Mouse (Mus musculus) embryonic facial prominence, embryonic 11.5 days (tissue): ENCODE data around the gene Fbxw28. TPM values are rescaled to one million over a fixed set of nuclear protein-coding genes. Genes with fewer than 3 reads are reported as not detected.
"Not testable (repeated sequence)": the region's sequence is repeated elsewhere in the genome, so short reads cannot be mapped to it uniquely, and the experiment has no call there.

ENCODE experiments used
- ATAC-seq: fragments of 200-750 bp; cut with Nextera tagmentation; replicated peaks from 2 replicates; pipeline ENCODE4 v1.8.0; 2017; ENCODE audit warnings: low read depth; ENCODE audit not compliant: insufficient number of reproducible peaks, low FRiP score, low TSS enrichment
- DNase-seq: peaks from one replicate; pipeline ENCODE4 v3.0.0-alpha.2; 2015; ENCODE audit warnings: low spot score
- H3K27ac ChIP-seq: fragments of 300-500 bp; sonication (generic); replicated peaks from 2 replicates; pipeline ENCODE4 v1.5.1; 2014; ENCODE audit warnings: mild to moderate bottlenecking, low read depth, low read length, control low read depth
- H3K27me3 ChIP-seq: fragments of 300-500 bp; sonication (generic); 2 replicates; pipeline ENCODE4 v1.6.1; 2014; ENCODE audit warnings: mild to moderate bottlenecking, low read length, moderate library complexity, mixed read lengths; ENCODE audit not compliant: control insufficient read depth, insufficient read depth
- H3K36me3 ChIP-seq: fragments of 300-500 bp; sonication (generic); replicated peaks from 2 replicates; pipeline ENCODE4 v1.6.1; 2014; ENCODE audit warnings: low read depth, mild to moderate bottlenecking, low read length, moderate library complexity, mixed read lengths; ENCODE audit not compliant: control insufficient read depth, insufficient read depth
- H3K4me1 ChIP-seq: fragments of 300-500 bp; sonication (generic); 2 replicates; pipeline ENCODE4 v1.6.1; 2014; ENCODE audit warnings: low read length, mixed read lengths; ENCODE audit not compliant: control insufficient read depth, insufficient read depth
- H3K4me2 ChIP-seq: fragments of 300-500 bp; sonication (generic); 2 replicates; pipeline ENCODE4 v1.6.1; 2014; ENCODE audit warnings: low read depth, mild to moderate bottlenecking, control low read depth, low read length, moderate library complexity
- H3K4me3 ChIP-seq: fragments of 300-500 bp; sonication (generic); 2 replicates; pipeline ENCODE4 v1.5.1; 2014; ENCODE audit warnings: low read depth, low read length, control low read depth
- H3K9ac ChIP-seq: fragments of 300-500 bp; sonication (generic); replicated peaks from 2 replicates; pipeline ENCODE4 v1.6.1; 2014; ENCODE audit warnings: mild to moderate bottlenecking, control low read depth, low read length
- H3K9me3 ChIP-seq: fragments of 300-500 bp; sonication (generic); replicated peaks from 2 replicates; pipeline ENCODE4 v1.6.1; 2016; ENCODE audit warnings: mild to moderate bottlenecking, low read length, inconsistent platforms, mixed read lengths; ENCODE audit not compliant: control insufficient read depth
- WGBS: fragments of 180-500 bp; shearing (Covaris S2); extraction: QIAGEN DNeasy Blood & Tissue Kit; methylation state at CpG from one replicate; pipeline ENCODE4 v1.1.7; 2014; 5-methylcytosine and 5-hydroxymethylcytosine counted together
- polyA plus RNA-seq: library from polyadenylated mRNA; unstranded; fragments of >200 nt; fragmentation: Nextera tagmentation; extraction: Ambion mirVana; gene quantifications from 2 replicates; pipeline ENCODE4 v1.2.1, GENCODE M21; 2014

Fbxw28 gene
- not detected in 2 replicates for polyA plus RNA-seq

- not testable (repeated sequence) for DNase-seq, H3K36me3 ChIP-seq
- no CpG with 5 or more reads among the region's 1 CpGs for WGBS
Measured at GRCm38 (mm10) chr9:109339559-109339958, at the start of gene Fbxw28. TSS of gene Fbxw28 (minus strand) at chr9:109339659.

GRCm38 (mm10) chr9:109287576-109287975, 51.9 kb downstream of the Fbxw28 start, which contains the start of gene Fbxw14:
TSS of gene Fbxw14 (minus strand) at chr9:109287676.
- H3K9ac ChIP-seq, H3K27ac ChIP-seq, H3K4me3 ChIP-seq, H3K4me2 ChIP-seq, H3K4me1 ChIP-seq, H3K27me3 ChIP-seq, DNase-seq, ATAC-seq, H3K9me3 ChIP-seq, H3K36me3 ChIP-seq: not testable (repeated sequence)
- no CpG with 5 or more reads among the region's 1 CpGs for WGBS

More at GRCm38 (mm10) chr9:109339559-109339958, at the start of gene Fbxw28:
- not testable (repeated sequence) for ATAC-seq, H3K27ac ChIP-seq, H3K9ac ChIP-seq, H3K4me3 ChIP-seq, H3K9me3 ChIP-seq, H3K4me1 ChIP-seq, H3K4me2 ChIP-seq, H3K27me3 ChIP-seq

Other genes with a start within 250 kb of the Fbxw28 start
- gene Plxnb1, start 244.3 kb downstream of the Fbxw28 start, polyA plus RNA-seq, result 9.6 and 10.1 TPM in 2 replicates
- not detected in 2 replicates for gene Fbxw21, start 177.6 kb downstream of the Fbxw28 start, polyA plus RNA-seq
- not detected in 2 replicates for gene Fbxw13, start 143.7 kb downstream of the Fbxw28 start, polyA plus RNA-seq
- gene Fbxw20, start 104.9 kb downstream of the Fbxw28 start, polyA plus RNA-seq, result not detected in 2 replicates
- not detected in 2 replicates for gene Fbxw14, start 52.0 kb downstream of the Fbxw28 start, polyA plus RNA-seq
- gene Fbxw22, start 64.6 kb upstream of the Fbxw28 start, polyA plus RNA-seq, result not detected in 2 replicates
- not detected in 2 replicates for gene Fbxw16, start 109.5 kb upstream of the Fbxw28 start, polyA plus RNA-seq
- not detected in 2 replicates for gene Fbxw19, start 156.2 kb upstream of the Fbxw28 start, polyA plus RNA-seq
- not detected in 2 replicates for gene Fbxw15, start 228.6 kb upstream of the Fbxw28 start, polyA plus RNA-seq